Mouse (Mus musculus): ENCODE measurements around the gene Tbc1d8b. TPM values are rescaled to one million over a fixed set of nuclear protein-coding genes. Genes with fewer than 3 reads are reported as not detected.

The Tbc1d8b gene
- total and polyA plus RNA-seq, 2 experiments from 2014 or later: 0.39 to 0.99 TPM

- no peak overlapping the region for H3K4me3 ChIP-seq (ENCODE audit: low read length)
- H3K9me3 ChIP-seq (ENCODE audit: low read length): no peaks in the 10 kb centered on the region
- DNase-seq (ENCODE audit: low spot score) (no peak), ATAC-seq (no peak)
- TF ChIP-seq CTCF (IDR thresholded peaks at IDR 0.05; ENCODE audit: low read depth): no peak
- no peak overlapping the region for H3K27ac ChIP-seq
- H3K9ac ChIP-seq (replicated peaks; ENCODE audit: low read length): no peak overlapping the region
- H3K4me1 ChIP-seq (ENCODE audit: insufficient read depth, low read length): no peaks in the 10 kb centered on the region
- H3K4me2 ChIP-seq (ENCODE audit: low read depth, low read length): no peak overlapping the region
- WGBS: 50% methylated on average over 1 of the region's 1 CpGs
- H3K27me3 ChIP-seq (ENCODE audit: insufficient read depth, low read length): no peaks in the 10 kb centered on the region
- no peaks in the 10 kb centered on the region for H3K36me3 ChIP-seq (ENCODE audit: insufficient read depth, low read length)
These were observed 101.0 kb downstream of the Tbc1d8b start for GRCm38 (mm10) chrX:139785764-139786163.

DNA sequence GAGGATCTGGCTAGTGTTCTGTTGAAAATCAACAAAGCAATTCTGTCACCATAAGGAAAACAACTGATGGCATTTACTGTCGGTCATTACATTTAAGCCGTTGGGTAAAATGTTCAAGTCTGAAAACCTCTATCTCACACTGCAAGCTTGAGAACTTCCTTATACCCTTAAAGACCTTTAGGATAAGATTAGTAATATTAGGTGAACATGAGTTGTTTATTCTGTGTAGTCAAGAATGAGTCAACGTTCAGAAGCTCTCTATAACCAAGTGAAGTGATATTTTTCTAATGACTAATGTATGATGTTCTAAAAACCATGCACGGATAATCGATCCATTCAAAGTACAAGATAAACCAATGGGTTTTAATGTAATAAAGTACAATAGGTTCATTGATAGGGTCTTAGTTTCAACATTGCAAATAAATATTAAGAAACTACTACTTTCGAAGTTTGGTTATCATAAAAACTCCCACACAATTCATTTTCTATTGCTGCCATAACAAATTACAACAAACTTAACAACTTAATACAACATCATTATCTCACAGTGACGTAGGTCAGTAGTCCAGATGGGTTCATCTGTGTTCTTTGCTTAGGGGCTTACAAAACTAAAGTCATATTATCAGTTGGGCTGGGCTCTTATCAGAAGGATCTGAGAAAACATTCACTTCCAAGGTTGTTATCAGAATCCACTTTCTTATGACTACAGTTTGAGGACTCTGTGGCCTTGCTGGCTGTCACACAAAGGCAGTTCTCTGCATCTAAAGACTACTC is 109.5 kb downstream of the Tbc1d8b start:
- ATAC-seq: no peak
- Histone ChIP-seq H3K27me3 (ENCODE audit: insufficient read depth, low read length) (no peaks in the 10 kb centered on the region; the same call in 1 of the 2 replicates), H3K4me2 (ENCODE audit: low read depth, low read length) (no peak overlapping the region), H3K27ac (no peak overlapping the region), H3K9me3 (ENCODE audit: low read length) (no peaks in the 10 kb centered on the region), H3K4me1 (ENCODE audit: insufficient read depth, low read length) (no peaks in the 10 kb centered on the region), H3K36me3 (ENCODE audit: insufficient read depth, low read length) (no peaks in the 10 kb centered on the region), H3K4me3 (ENCODE audit: low read length) (no peak overlapping the region), H3K9ac (replicated peaks; ENCODE audit: low read length) (no peak overlapping the region)
- no peak for DNase-seq (ENCODE audit: low spot score)
- 86% methylated on average over 7 of the region's 7 CpGs for WGBS
- no peak for TF ChIP-seq CTCF (IDR thresholded peaks at IDR 0.05; ENCODE audit: low read depth)

DNA sequence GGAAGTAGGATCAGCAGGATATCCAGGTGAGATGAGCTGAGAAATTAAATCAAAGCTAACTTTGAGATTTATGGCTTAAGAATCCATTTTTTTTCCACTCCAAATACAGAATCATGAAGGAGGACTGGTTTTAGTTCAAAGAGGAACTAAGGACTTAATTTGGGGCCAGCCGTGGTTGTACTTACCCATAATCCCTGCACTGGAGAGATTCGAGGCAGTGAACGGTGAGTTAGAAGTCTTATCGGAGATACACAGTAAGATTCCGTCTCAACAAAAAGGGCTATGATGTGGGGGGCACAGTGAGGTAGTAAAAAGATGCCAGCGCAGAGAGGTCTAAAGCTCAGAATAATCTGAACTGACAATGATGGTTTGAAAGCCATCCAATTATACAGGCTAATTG is 111.2 kb downstream of the Tbc1d8b start:
- Histone ChIP-seq H3K36me3 (ENCODE audit: insufficient read depth, low read length) (no peaks in the 10 kb centered on the region), H3K27me3 (ENCODE audit: insufficient read depth, low read length) (no peaks in the 10 kb centered on the region; the same call in 1 of the 2 replicates), H3K4me3 (ENCODE audit: low read length) (no peak overlapping the region), H3K4me1 (ENCODE audit: insufficient read depth, low read length) (no peaks in the 10 kb centered on the region), H3K9ac (replicated peaks; ENCODE audit: low read length) (no peak overlapping the region), H3K27ac (no peak overlapping the region), H3K9me3 (ENCODE audit: low read length) (no peaks in the 10 kb centered on the region), H3K4me2 (ENCODE audit: low read depth, low read length) (no peak overlapping the region)
- no peak for TF ChIP-seq CTCF (IDR thresholded peaks at IDR 0.05; ENCODE audit: low read depth)
- 80% methylated on average over 6 of the region's 6 CpGs for WGBS
- no peak for DNase-seq (ENCODE audit: low spot score)
- ATAC-seq: no peak

GRCm38 (mm10) chrX:139797875-139798274 is 113.1 kb downstream of the Tbc1d8b start:
- no peak overlapping the region for H3K4me2 ChIP-seq (ENCODE audit: low read depth, low read length)
- DNase-seq (ENCODE audit: low spot score) (no peak), ATAC-seq (no peak)
- no peaks in the 10 kb centered on the region for H3K4me1 ChIP-seq (ENCODE audit: insufficient read depth, low read length)
- H3K36me3 ChIP-seq (ENCODE audit: insufficient read depth, low read length): no peaks in the 10 kb centered on the region
- H3K4me3 ChIP-seq (ENCODE audit: low read length): no peak overlapping the region
- H3K27ac ChIP-seq: no peak overlapping the region
- no peak overlapping the region for H3K9ac ChIP-seq (replicated peaks; ENCODE audit: low read length)
- no peaks in the 10 kb centered on the region; the same call in 1 of the 2 replicates for H3K27me3 ChIP-seq (ENCODE audit: insufficient read depth, low read length)
- WGBS: 69% methylated on average over 9 of the region's 9 CpGs
- no peak for TF ChIP-seq CTCF (IDR thresholded peaks at IDR 0.05; ENCODE audit: low read depth)
- H3K9me3 ChIP-seq (ENCODE audit: low read length): no peaks in the 10 kb centered on the region

DNA sequence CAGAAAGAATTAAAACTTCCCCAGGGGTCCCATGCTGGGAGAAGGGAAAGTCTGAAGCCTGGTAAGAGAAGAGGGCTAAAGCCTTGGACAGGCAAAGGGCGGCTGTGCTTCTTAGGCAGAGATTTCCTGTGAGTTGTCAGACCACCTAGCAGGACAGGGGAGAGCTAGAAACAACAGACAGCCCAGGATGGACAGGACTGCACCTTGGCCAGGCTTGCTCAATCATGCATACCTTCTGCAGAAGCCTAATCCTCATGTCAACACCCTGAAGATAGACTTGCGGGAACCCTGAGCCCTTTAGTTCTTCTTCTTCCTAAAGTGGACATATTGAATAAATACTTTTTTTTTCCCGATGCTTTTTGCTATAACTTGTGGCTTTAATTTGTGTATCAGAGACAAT is 115.2 kb downstream of the Tbc1d8b start:
- no peaks in the 10 kb centered on the region for H3K9me3 ChIP-seq (ENCODE audit: low read length)
- H3K4me3 ChIP-seq (ENCODE audit: low read length): no peak overlapping the region
- no peak overlapping the region for H3K9ac ChIP-seq (replicated peaks; ENCODE audit: low read length)
- WGBS: 88% methylated on average over 3 of the region's 3 CpGs
- H3K4me1 ChIP-seq (ENCODE audit: insufficient read depth, low read length): no peaks in the 10 kb centered on the region
- no peaks in the 10 kb centered on the region for H3K36me3 ChIP-seq (ENCODE audit: insufficient read depth, low read length)
- ATAC-seq (no peak), DNase-seq (ENCODE audit: low spot score) (no peak)
- H3K27me3 ChIP-seq (ENCODE audit: insufficient read depth, low read length): no peaks in the 10 kb centered on the region; the same call in 1 of the 2 replicates
- H3K4me2 ChIP-seq (ENCODE audit: low read depth, low read length): no peak overlapping the region
- no peak for TF ChIP-seq CTCF (IDR thresholded peaks at IDR 0.05; ENCODE audit: low read depth)
- H3K27ac ChIP-seq: no peak overlapping the region

DNA sequence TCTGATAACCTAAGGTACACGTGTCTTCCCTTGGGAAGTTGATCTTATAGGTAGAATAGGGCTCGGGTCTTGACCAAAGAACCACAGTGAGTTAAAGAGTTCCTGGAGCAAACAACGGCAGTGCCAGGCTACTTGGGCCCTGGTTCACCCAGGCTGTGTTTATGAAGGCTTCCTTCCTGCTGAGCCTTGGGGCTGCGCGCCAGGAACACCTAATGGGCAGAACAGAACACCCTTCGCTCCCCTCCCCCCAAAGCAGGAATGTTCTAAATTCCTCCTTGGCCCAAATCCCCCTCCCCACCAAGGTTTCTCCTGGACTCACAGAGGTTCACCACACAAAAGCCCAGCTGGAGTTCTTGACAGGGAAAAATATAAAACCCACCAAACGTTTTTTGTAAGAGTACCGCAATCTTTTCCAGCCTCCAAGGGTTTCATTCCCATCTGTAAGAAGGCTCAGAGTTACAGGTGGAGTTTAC is 115.6 kb downstream of the Tbc1d8b start, which contains the start of gene Cldn2:
Cldn2 (plus strand) TSS at position 423 of the 473 bp plus-strand sequence.
- no peak within 1 kb of the TSS for H3K27ac ChIP-seq
- H3K4me1 ChIP-seq (ENCODE audit: insufficient read depth, low read length): no peaks in the 10 kb centered on the region
- H3K9me3 ChIP-seq (ENCODE audit: low read length): no peaks in the 10 kb centered on the region
- H3K4me3 ChIP-seq (ENCODE audit: low read length): no peak within 1 kb of the TSS
- no peaks in the 10 kb centered on the region; the same call in 1 of the 2 replicates for H3K27me3 ChIP-seq (ENCODE audit: insufficient read depth, low read length)
- H3K4me2 ChIP-seq (ENCODE audit: low read depth, low read length): no peak within 1 kb of the TSS
- no peak for TF ChIP-seq CTCF (IDR thresholded peaks at IDR 0.05; ENCODE audit: low read depth)
- 70% methylated on average over 8 of the region's 8 CpGs for WGBS
- ATAC-seq (no peak), DNase-seq (ENCODE audit: low spot score) (no peak)
- H3K9ac ChIP-seq (replicated peaks; ENCODE audit: low read length): no peak within 1 kb of the TSS
- H3K36me3 ChIP-seq (ENCODE audit: insufficient read depth, low read length): no peaks in the 10 kb centered on the region

Other genes with a start within 250 kb of the Tbc1d8b start
- gene D330045A20Rik, start 204.6 kb upstream of the Tbc1d8b start, total RNA-seq (2014; rRNA removed): 0.32 and 0.99 TPM in 2 replicates
- 0.66 and 0.90 TPM in 2 replicates for gene D330045A20Rik, start 204.6 kb upstream of the Tbc1d8b start, polyA plus RNA-seq (2015; fragmentation: Nextera tagmentation; extraction: Ambion mirVana)
- gene Rnf128, start 121.7 kb upstream of the Tbc1d8b start, total RNA-seq (2014; rRNA removed): 7.4 and 9.7 TPM in 2 replicates
- 7.7 and 7.8 TPM in 2 replicates for gene Rnf128, start 121.7 kb upstream of the Tbc1d8b start, polyA plus RNA-seq (2015; fragmentation: Nextera tagmentation; extraction: Ambion mirVana)
- gene Gm15013, start 29.5 kb downstream of the Tbc1d8b start, total RNA-seq (2014; rRNA removed): not detected in 2 replicates
- not detected in 2 replicates for gene Gm15013, start 29.5 kb downstream of the Tbc1d8b start, polyA plus RNA-seq (2015; fragmentation: Nextera tagmentation; extraction: Ambion mirVana)
- not detected in 2 replicates for gene Ripply1, start 97.4 kb downstream of the Tbc1d8b start, total RNA-seq (2014; rRNA removed)
- gene Ripply1, start 97.4 kb downstream of the Tbc1d8b start, polyA plus RNA-seq (2015; fragmentation: Nextera tagmentation; extraction: Ambion mirVana): not detected in 2 replicates
- gene Cldn2, start 115.8 kb downstream of the Tbc1d8b start, total RNA-seq (2014; rRNA removed): 2.1 and 3.2 TPM in 2 replicates
- 3.9 and 4.0 TPM in 2 replicates for gene Cldn2, start 115.8 kb downstream of the Tbc1d8b start, polyA plus RNA-seq (2015; fragmentation: Nextera tagmentation; extraction: Ambion mirVana)
- gene Morc4, start 186.7 kb downstream of the Tbc1d8b start, total RNA-seq (2014; rRNA removed): 3.1 and 6.0 TPM in 2 replicates
- gene Morc4, start 186.7 kb downstream of the Tbc1d8b start, polyA plus RNA-seq (2015; fragmentation: Nextera tagmentation; extraction: Ambion mirVana): 2.9 and 3.0 TPM in 2 replicates